Mouse (Mus musculus) hematopoietic stem cell, adult 5-6 weeks (primary cell): ENCODE data around the gene Nrros. TPM values are rescaled to one million over a fixed set of nuclear protein-coding genes. Genes with fewer than 3 reads are reported as not detected.

Source experiments
- ATAC-seq, 2 experiments: fragments of 125-278 bp in 1 of 2; replicated peaks in 1 of 2; 2 replicates each; pipeline ENCODE4 v1.8.0; 2016 to 2017; ENCODE audit warnings: inconsistent platforms in 2 of 2, mild to moderate bottlenecking in 2 of 2, moderate number of reproducible peaks in 2 of 2, low read depth in 1 of 2, moderate TSS enrichment in 1 of 2; ENCODE audit not compliant: low FRiP score in 2 of 2, poor library complexity in 2 of 2, severe bottlenecking in 2 of 2, insufficient read depth in 1 of 2, low TSS enrichment in 1 of 2
- total RNA-seq: library from RNA; stranded (forward); fragments of 172-1452, 232-1000 nt; gene quantifications from 2 replicates; pipeline ENCODE4 v1.2.3, GENCODE M21; 2017

Gene Nrros
- total RNA-seq, 1 experiment from 2014 or later, result 78.9 TPM

DNA sequence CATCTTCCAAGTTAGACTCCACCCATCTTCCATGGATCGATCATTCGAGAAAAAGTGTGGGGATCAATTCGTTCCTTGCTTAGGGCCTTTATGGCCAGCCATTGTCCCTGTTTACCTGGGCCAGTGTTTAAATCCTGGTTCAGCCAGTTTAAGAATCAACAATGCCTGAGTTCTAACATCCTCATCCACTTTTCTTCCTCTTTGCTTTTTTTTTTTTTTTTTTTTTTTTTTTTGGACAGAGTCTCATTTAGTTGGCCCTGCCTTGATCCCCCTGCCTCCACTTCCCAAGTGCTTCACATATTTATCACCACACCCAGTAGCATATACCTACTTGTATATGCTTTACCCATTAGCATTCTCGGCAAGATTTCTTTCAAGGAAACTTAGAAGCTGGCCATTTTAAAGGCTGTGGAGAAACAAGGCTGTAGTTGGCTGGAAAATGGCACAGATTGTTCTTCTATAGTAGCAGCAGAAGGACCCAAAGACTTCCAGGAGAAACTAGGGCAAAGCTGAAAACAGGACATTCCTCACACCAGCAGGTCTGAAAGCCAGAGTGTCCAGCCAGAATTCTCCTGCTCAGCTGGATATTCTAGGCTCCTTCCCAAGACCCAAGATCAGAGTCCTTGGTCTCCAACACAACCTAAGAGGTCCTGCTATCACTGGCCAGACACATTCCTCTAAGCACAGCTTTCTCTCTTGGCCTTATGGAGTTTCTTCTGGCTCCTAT is 2.6 kb upstream of the Nrros start:
- ATAC-seq, result no peak

DNA sequence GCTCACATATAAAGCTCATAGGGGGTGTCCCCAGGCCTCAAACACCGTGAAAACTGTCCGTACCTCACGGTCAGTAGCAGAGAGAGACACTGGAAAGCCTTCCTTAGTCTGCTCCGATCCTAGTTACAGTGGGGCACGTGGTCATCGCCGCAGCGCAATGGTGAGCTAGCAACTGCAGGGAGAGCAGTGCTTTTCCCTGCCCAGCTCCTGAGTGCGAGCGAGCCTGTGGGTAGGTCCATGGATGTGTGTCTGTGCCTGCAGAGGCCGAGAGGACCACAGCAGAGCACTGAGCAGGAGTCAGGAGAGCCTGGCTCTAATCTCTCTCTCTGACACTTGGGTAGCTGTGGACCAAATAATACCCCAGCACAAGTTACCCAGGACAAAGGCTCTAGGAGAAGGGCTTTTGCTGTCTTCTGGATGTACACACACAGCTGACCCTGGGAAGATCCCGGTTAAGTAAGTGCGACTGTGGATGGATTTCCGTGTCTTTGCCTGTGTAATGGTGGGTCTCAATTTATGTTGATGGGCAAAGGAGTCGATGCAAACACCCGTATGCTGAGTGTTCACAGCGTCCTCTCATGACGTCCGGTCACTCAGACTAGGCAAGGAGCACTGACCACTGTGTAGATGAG is 882 bp downstream of the Nrros start:
- no peak for ATAC-seq

- ATAC-seq, result no peak
Observed at GRCm38 (mm10) chr16:32163891-32164290, 1.5 kb downstream of the Nrros start.

GRCm38 (mm10) chr16:32163392-32163791 is 2.0 kb downstream of the Nrros start:
- 0 out of 4 replicates have a peak, but pooled peaks of 1 of the 2 experiments have one; percentile 33 for ATAC-seq

DNA sequence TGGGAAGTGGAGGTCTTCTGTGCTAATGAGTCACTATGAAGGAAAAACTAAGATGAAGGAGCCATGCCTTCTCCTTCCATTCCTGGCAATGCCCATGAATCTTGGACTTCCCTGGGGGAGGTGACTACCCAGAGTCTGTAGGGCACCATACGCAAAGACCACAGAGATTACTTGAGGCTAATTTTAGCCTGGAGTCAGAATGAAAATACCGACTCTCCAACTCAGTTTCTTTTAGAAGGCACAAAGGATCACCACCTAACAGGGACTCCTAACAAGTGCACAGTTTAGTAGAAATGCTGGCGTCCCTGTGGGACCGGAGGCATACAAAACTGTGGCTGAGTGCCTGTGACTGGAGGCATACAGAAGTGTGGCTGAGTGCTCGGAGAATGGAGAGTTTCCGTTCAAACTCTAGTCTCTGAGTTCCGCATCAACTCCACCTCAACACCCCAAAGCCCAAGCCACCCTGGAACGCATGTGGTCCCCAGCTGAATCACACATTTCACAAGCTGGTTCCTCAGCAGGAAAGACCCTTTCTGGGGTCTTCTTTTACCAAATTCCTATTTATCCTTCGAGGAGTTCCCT is 4.6 kb downstream of the Nrros start:
- no peak for ATAC-seq

DNA sequence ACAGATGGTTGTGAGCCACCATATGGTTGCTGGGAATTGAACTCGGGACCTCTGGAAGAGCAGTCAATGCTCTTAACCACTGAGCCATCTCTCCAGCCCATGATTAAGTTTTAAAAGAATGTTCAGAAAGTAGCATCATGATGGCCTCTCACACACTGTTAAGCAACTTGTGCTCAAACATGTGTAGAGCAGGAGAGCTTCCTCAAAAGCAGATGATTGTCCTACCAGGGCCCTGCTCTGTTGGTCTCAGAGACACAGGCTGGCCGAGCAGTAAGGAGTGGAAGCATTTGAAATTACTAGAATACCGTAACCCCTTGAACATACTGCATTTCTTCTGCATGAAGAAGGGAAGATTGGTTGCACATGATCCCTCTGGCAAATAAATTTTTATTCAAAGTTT is 6.4 kb downstream of the Nrros start:
- 0 out of 4 replicates have a peak, but pooled peaks of 1 of the 2 experiments have one; percentile 33 for ATAC-seq

DNA sequence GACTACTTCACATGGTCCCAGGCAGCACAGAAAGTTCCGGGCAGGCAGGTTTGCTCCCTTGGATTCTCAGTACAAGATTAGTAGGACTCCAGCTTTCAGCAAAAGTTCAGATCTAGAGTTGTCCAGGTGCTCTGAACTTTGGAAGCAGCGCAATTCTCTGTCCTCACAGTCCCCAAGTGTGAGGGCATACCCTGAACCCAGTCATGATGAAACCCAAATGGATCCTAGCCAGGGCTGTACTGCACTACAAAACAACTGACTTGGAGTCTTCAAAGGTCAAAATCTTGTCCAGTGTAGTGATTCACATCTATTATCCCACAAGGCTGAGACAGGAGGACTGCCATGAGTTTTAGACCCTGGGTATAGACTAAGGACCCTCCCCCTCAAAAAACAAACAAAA is 8.0 kb downstream of the Nrros start:
- no peak for ATAC-seq

- no peak for ATAC-seq
Observed at GRCm38 (mm10) chr16:32156719-32157118, 8.7 kb downstream of the Nrros start.

- ATAC-seq, result no peak
Observed at GRCm38 (mm10) chr16:32154437-32154836, 11.0 kb downstream of the Nrros start.

GRCm38 (mm10) chr16:32153976-32154375 is 11.4 kb downstream of the Nrros start:
- no peak for ATAC-seq

- ATAC-seq, result no peak
Observed at GRCm38 (mm10) chr16:32147589-32148207, 17.7 kb downstream of the Nrros start.

- ATAC-seq, result no peak; a peak in 1 of 4 replicates
Observed at GRCm38 (mm10) chr16:32144592-32144991, 20.8 kb downstream of the Nrros start.

- ATAC-seq, result no peak
Observed at GRCm38 (mm10) chr16:32143766-32144165, 21.6 kb downstream of the Nrros start.

DNA sequence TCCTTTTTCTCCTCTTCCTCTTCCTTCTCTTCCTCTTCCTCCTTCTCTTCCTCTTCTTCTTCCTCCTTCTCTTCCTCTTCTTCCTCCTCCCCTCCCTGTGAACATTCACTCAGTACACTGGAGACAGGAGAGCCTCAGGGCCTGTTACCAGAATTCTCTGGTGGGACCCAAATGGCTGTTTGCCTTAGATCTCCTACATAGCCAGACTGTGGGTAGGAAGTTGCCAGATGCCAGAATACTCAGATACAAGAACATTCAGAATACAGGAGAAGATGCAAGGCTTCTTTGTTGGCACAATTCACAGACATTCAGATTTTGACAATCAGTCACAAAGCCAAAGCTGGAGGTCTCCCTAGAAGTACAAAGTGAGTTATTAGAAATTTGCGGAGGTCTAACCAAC is 26.4 kb downstream of the Nrros start:
- no peak for ATAC-seq

- no peak for ATAC-seq
Observed at GRCm38 (mm10) chr16:32135842-32136357, 29.5 kb downstream of the Nrros start.

- no peak for ATAC-seq
Observed at GRCm38 (mm10) chr16:32133148-32133547, 32.2 kb downstream of the Nrros start.

GRCm38 (mm10) chr16:32130190-32130826 is 35.1 kb downstream of the Nrros start:
- ATAC-seq, result peak; percentile 92 to 94
